Mouse (Mus musculus) liver, embryonic 12.5 days (tissue): ENCODE results near the gene Timm17b. TPM values are rescaled to one million over a fixed set of nuclear protein-coding genes. Genes with fewer than 3 reads are reported as not detected.

ENCODE experiments used
- ATAC-seq: fragments of 200-750 bp; cut with Nextera tagmentation; 2 replicates; pipeline ENCODE4 v1.8.0; 2017; ENCODE audit warnings: moderate number of reproducible peaks, mild to moderate bottlenecking, moderate library complexity
- H3K27ac ChIP-seq: fragments of 300-500 bp; sonication (generic); 2 replicates; pipeline ENCODE4 v1.5.1; 2016; ENCODE audit warnings: mild to moderate bottlenecking
- H3K27me3 ChIP-seq: fragments of 300-500 bp; sonication (generic); replicated peaks from 2 replicates; pipeline ENCODE4 v1.6.1; 2016; ENCODE audit warnings: mild to moderate bottlenecking, moderate library complexity
- H3K36me3 ChIP-seq: fragments of 300-500 bp; sonication (generic); 2 replicates; pipeline ENCODE4 v1.6.1; 2016; ENCODE audit warnings: mild to moderate bottlenecking, moderate library complexity
- H3K4me1 ChIP-seq: fragments of 300-500 bp; sonication (generic); 2 replicates; pipeline ENCODE4 v1.6.1; 2016
- H3K4me2 ChIP-seq: fragments of 300-500 bp; sonication (generic); 2 replicates; pipeline ENCODE4 v1.6.1; 2016; ENCODE audit warnings: mild to moderate bottlenecking, moderate library complexity
- H3K4me3 ChIP-seq: fragments of 300-500 bp; sonication (generic); 2 replicates; pipeline ENCODE4 v1.5.1; 2016; ENCODE audit warnings: mild to moderate bottlenecking, moderate library complexity
- H3K9ac ChIP-seq: fragments of 300-500 bp; sonication (generic); 2 replicates; pipeline ENCODE4 v1.6.1; 2016; ENCODE audit warnings: mild to moderate bottlenecking, moderate library complexity
- H3K9me3 ChIP-seq: fragments of 300-500 bp; sonication (generic); replicated peaks from 2 replicates; pipeline ENCODE4 v1.6.1; 2016; ENCODE audit warnings: mild to moderate bottlenecking, moderate library complexity
- WGBS: fragments of 180-500 bp; shearing (Covaris S2); methylation state at CpG from one replicate; pipeline ENCODE4 v1.1.7; 2016; ENCODE audit not compliant: insufficient replicate concordance; 5-methylcytosine and 5-hydroxymethylcytosine counted together
- polyA plus RNA-seq: library from polyadenylated mRNA; unstranded; fragments of >200 nt; fragmentation: Nextera tagmentation; extraction: Ambion mirVana; gene quantifications from 2 replicates; pipeline ENCODE4 v1.2.1, GENCODE M21; 2016

Timm17b gene
- polyA plus RNA-seq, 1 experiment from 2014 or later: 98.9 TPM

GRCm38 (mm10) chrX:7927116-7927515 lies 28.0 kb downstream of the Timm17b start:
- no peak for ATAC-seq
- 10% methylated on average over 10 of the region's 10 CpGs for WGBS
- H3K27me3 ChIP-seq: peaks cover 77% of the 10 kb centered on the region
- no peak overlapping the region for H3K4me2 ChIP-seq
- no peak overlapping the region for H3K27ac ChIP-seq
- H3K9ac ChIP-seq: no peak overlapping the region
- no peak overlapping the region for H3K4me3 ChIP-seq
- H3K36me3 ChIP-seq: peaks cover 5% of the 10 kb centered on the region; the same call in 1 of the 2 replicates
- H3K4me1 ChIP-seq: no peaks in the 10 kb centered on the region; the same call in 1 of the 2 replicates
- no peaks in the 10 kb centered on the region for H3K9me3 ChIP-seq

GRCm38 (mm10) chrX:7928270-7928790 lies 29.2 kb downstream of the Timm17b start, which contains the start of gene Eras:
TSS of gene Eras (minus strand) at chrX:7928607.
- H3K9me3 ChIP-seq: no peaks in the 10 kb centered on the region
- H3K4me3 ChIP-seq: no peak within 1 kb of the TSS
- 17% methylated on average over 16 of the region's 19 CpGs for WGBS
- H3K27ac ChIP-seq: no peak within 1 kb of the TSS
- no peaks in the 10 kb centered on the region for H3K4me1 ChIP-seq
- H3K4me2 ChIP-seq: no peak within 1 kb of the TSS
- no peak; the same call in 1 of the 2 replicates for ATAC-seq
- H3K9ac ChIP-seq: no peak within 1 kb of the TSS
- peaks cover 5% of the 10 kb centered on the region; the same call in 1 of the 2 replicates for H3K36me3 ChIP-seq
- peaks cover 65% of the 10 kb centered on the region for H3K27me3 ChIP-seq

GRCm38 (mm10) chrX:7936874-7937273 lies 37.7 kb downstream of the Timm17b start:
- no peak overlapping the region for H3K4me2 ChIP-seq
- H3K27ac ChIP-seq: no peak overlapping the region
- H3K27me3 ChIP-seq: no peaks in the 10 kb centered on the region
- H3K9ac ChIP-seq: no peak overlapping the region
- no peaks in the 10 kb centered on the region for H3K9me3 ChIP-seq
- no peaks in the 10 kb centered on the region for H3K4me1 ChIP-seq
- H3K36me3 ChIP-seq: peaks cover 14% of the 10 kb centered on the region
- no peak for ATAC-seq
- 38% methylated on average over 11 of the region's 11 CpGs for WGBS
- no peak overlapping the region for H3K4me3 ChIP-seq

- H3K9me3 ChIP-seq: no peaks in the 10 kb centered on the region
- no peak overlapping the region for H3K4me2 ChIP-seq
- 88% methylated on average over 6 of the region's 6 CpGs for WGBS
- H3K27ac ChIP-seq: no peak overlapping the region
- no peak for ATAC-seq
- no peak overlapping the region for H3K4me3 ChIP-seq
- no peaks in the 10 kb centered on the region for H3K27me3 ChIP-seq
- H3K4me1 ChIP-seq: no peaks in the 10 kb centered on the region
- peaks cover 14% of the 10 kb centered on the region for H3K36me3 ChIP-seq
- H3K9ac ChIP-seq: no peak overlapping the region
Observed at GRCm38 (mm10) chrX:7937667-7938066, 38.5 kb downstream of the Timm17b start.

- Histone ChIP-seq H3K36me3 (no peaks in the 10 kb centered on the region), H3K9me3 (no peaks in the 10 kb centered on the region), H3K27ac (no peak overlapping the region; the same call in 1 of the 2 replicates), H3K4me3 (no peak overlapping the region), H3K27me3 (no peaks in the 10 kb centered on the region), H3K4me2 (no peak overlapping the region), H3K4me1 (peaks cover 15% of the 10 kb centered on the region), H3K9ac (no peak overlapping the region)
- WGBS: 78% methylated on average over 8 of the region's 8 CpGs
- no peak for ATAC-seq
Observed at GRCm38 (mm10) chrX:7945618-7946017, 46.5 kb downstream of the Timm17b start.

GRCm38 (mm10) chrX:7947108-7947899 lies 48.1 kb downstream of the Timm17b start, which contains the start of gene Hdac6:
TSS of gene Hdac6 (minus strand) at chrX:7947889.
- H3K9ac ChIP-seq: peak within 1 kb of the TSS; percentile 71
- peaks cover 15% of the 10 kb centered on the region for H3K4me1 ChIP-seq
- H3K4me2 ChIP-seq: peak within 1 kb of the TSS; percentile 80
- no peak within 1 kb of the TSS for H3K27ac ChIP-seq
- no peaks in the 10 kb centered on the region for H3K36me3 ChIP-seq
- WGBS: 5% methylated on average over 34 of the region's 37 CpGs
- no peaks in the 10 kb centered on the region for H3K9me3 ChIP-seq
- peak within 1 kb of the TSS; percentile 64 for H3K4me3 ChIP-seq
- ATAC-seq: no peak
- H3K27me3 ChIP-seq: no peaks in the 10 kb centered on the region

GRCm38 (mm10) chrX:7947900-7948492 lies 48.8 kb downstream of the Timm17b start:
- Histone ChIP-seq H3K27ac (no peak overlapping the region), H3K9ac (peak overlapping the region; percentile 48)
- WGBS: 12% methylated on average over 38 of the region's 38 CpGs

GRCm38 (mm10) chrX:7950091-7950490 lies 50.9 kb downstream of the Timm17b start:
- Histone ChIP-seq H3K4me2 (no peak overlapping the region), H3K36me3 (no peaks in the 10 kb centered on the region), H3K27ac (no peak overlapping the region), H3K9me3 (no peaks in the 10 kb centered on the region), H3K9ac (no peak overlapping the region), H3K27me3 (no peaks in the 10 kb centered on the region), H3K4me1 (peaks cover 15% of the 10 kb centered on the region), H3K4me3 (no peak overlapping the region)
- ATAC-seq: no peak
- 86% methylated on average over 7 of the region's 7 CpGs for WGBS

More at GRCm38 (mm10) chrX:7947900-7948492, 48.8 kb downstream of the Timm17b start:
- Histone ChIP-seq H3K4me3 (peak overlapping the region; percentile 64), H3K9me3 (no peaks in the 10 kb centered on the region), H3K4me1 (peaks cover 15% of the 10 kb centered on the region), H3K36me3 (no peaks in the 10 kb centered on the region), H3K4me2 (peak overlapping the region; percentile 80), H3K27me3 (no peaks in the 10 kb centered on the region)
- ATAC-seq: peak; percentile 97

Other genes with a start within 250 kb of the Timm17b start
- gene Prickle3, start 242.1 kb upstream of the Timm17b start, polyA plus RNA-seq: 1.3 and 1.4 TPM in 2 replicates
- gene Plp2, start 228.0 kb upstream of the Timm17b start, polyA plus RNA-seq: 36.2 and 37.6 TPM in 2 replicates
- gene Magix, start 218.1 kb upstream of the Timm17b start, polyA plus RNA-seq: 0.04 TPM in 1 of 2 replicates, not detected in the other
- 18.9 and 20.8 TPM in 2 replicates for gene Gpkow, start 202.2 kb upstream of the Timm17b start, polyA plus RNA-seq
- 14.6 and 15.6 TPM in 2 replicates for gene Wdr45, start 185.0 kb upstream of the Timm17b start, polyA plus RNA-seq
- gene Gm45208, start 177.1 kb upstream of the Timm17b start, polyA plus RNA-seq: not detected in 2 replicates
- gene Praf2, start 170.9 kb upstream of the Timm17b start, polyA plus RNA-seq: 13.0 and 13.4 TPM in 2 replicates
- gene Ccdc120, start 148.5 kb upstream of the Timm17b start, polyA plus RNA-seq: 2.6 and 3.2 TPM in 2 replicates
- gene Tfe3, start 136.8 kb upstream of the Timm17b start, polyA plus RNA-seq: 14.1 and 15.1 TPM in 2 replicates
- gene Gripap1, start 109.6 kb upstream of the Timm17b start, polyA plus RNA-seq: 36.8 and 39.1 TPM in 2 replicates
- gene Kcnd1, start 77.1 kb upstream of the Timm17b start, polyA plus RNA-seq: 0.37 and 0.38 TPM in 2 replicates
- 57.3 and 60.1 TPM in 2 replicates for gene Otud5, start 58.0 kb upstream of the Timm17b start, polyA plus RNA-seq
- gene Pim2, start 21.1 kb upstream of the Timm17b start, polyA plus RNA-seq: 5.0 and 5.2 TPM in 2 replicates
- gene Slc35a2, start 15.3 kb upstream of the Timm17b start, polyA plus RNA-seq: 19.7 and 23.1 TPM in 2 replicates
- gene Pqbp1, start 88 bp upstream of the Timm17b start, polyA plus RNA-seq: 65.0 and 65.2 TPM in 2 replicates
- not detected in 2 replicates for gene Gm10491, start 8.5 kb downstream of the Timm17b start, polyA plus RNA-seq
- not detected in 2 replicates for gene Gm10490, start 10.2 kb downstream of the Timm17b start, polyA plus RNA-seq
- 0.26 and 0.33 TPM in 2 replicates for gene Pcsk1n, start 20.5 kb downstream of the Timm17b start, polyA plus RNA-seq
- gene Eras, start 29.2 kb downstream of the Timm17b start, polyA plus RNA-seq: 0.17 TPM in 1 of 2 replicates, not detected in the other
- gene Hdac6, start 48.5 kb downstream of the Timm17b start, polyA plus RNA-seq: 15.4 and 15.8 TPM in 2 replicates
- gene Gata1, start 78.7 kb downstream of the Timm17b start, polyA plus RNA-seq: 148 and 156 TPM in 2 replicates
- 0.25 TPM in 1 of 2 replicates, not detected in the other for gene Glod5, start 119.1 kb downstream of the Timm17b start, polyA plus RNA-seq
- 57.1 and 57.5 TPM in 2 replicates for gene Suv39h1, start 175.4 kb downstream of the Timm17b start, polyA plus RNA-seq
- 3.2 and 3.5 TPM in 2 replicates for gene Was, start 191.1 kb downstream of the Timm17b start, polyA plus RNA-seq
- gene Wdr13, start 233.5 kb downstream of the Timm17b start, polyA plus RNA-seq: 9.4 and 9.9 TPM in 2 replicates
- 351 and 363 TPM in 2 replicates for gene Rbm3, start 246.5 kb downstream of the Timm17b start, polyA plus RNA-seq